Mouse (Mus musculus): ENCODE results near the gene Chadl.
"Not testable (repeated sequence)": the region's sequence is repeated elsewhere in the genome, so short reads cannot be mapped to it uniquely, and the experiment has no call there.

The Chadl gene

DNA sequence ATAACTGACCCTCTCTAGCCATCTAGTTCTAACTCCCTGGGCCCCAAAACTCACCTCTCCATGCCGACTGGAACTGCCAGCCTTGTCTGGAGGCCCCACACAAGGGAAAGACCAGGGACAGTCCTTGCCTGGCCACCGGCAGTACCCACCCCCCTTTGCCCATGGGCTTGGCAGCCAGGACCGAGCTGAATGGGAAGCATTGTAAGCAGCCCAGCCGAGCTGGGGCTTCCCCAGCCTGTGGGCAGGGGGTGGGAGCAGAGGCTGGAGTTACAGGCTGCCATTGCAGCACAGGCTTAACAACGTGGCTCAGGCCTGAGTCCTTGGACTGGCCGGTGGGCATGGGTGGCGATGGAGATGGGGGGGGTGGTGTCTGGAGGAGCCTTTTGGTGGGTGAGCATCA, at the start of gene Chadl:
Gene Chadl, minus strand, starts transcription at position 113 of the 400 bp plus-strand sequence.
- no peak for DNase-seq

GRCm38 (mm10) chr15:81745601-81746114, 48.6 kb upstream of the Chadl start:
- peak; percentile 84 for DNase-seq

DNA sequence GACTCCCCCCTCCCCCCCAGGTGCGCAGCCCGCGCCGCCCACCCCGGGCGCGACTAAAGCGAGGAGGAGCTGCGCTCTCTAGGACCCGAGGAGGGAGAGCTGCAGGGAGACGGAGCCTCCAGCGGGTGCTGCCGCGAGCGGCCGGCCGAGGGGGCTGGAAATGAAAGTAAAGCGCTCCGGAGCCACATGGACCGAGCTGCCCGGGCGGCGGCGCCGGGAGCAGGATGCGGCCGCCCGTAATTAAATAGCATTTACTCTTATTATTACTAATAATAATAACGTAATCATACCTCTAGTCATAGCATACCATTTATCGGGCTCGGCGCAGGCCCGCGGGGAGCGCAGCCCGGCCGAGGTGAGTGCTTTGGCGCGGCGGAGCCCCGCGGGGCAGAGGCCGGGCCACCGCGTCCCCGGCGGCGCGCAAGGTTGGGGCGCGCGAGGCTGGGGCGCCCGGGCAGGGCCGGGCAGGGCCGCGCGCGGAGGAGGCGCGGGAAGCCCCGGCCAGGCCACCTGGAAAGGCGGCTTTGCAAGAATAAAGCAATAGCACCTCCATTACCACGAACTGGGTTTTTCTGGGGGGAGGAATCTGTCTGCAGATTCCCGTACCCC, 48.0 kb upstream of the Chadl start, which contains the start of the genes Zc3h7b and Rangap1:
Gene Zc3h7b, plus strand, starts transcription at position 66 of the 609 bp plus-strand sequence.
Gene Rangap1, minus strand, starts transcription at position 539 of the 609 bp plus-strand sequence.
- peak; percentile 88 for DNase-seq

DNA sequence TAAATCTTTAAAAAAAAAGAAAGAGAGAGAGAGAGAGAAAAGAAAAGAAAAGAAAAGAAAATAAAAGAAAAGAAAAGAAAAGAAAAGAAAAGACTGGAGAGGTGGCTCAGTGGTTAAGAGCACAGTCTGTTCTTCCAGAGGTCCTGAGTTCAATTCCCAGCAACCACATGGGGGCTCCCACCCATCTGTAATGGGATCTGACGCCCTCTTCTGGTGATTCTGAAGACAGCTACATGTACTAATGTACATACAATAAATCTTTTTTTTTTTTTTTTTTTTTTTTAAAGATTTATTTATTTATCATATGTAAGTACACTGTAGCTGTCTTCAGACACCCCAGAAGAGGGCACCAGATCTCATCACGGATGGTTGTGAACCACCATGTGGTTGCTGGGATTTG, 45.3 kb upstream of the Chadl start:
- DNase-seq = not testable (repeated sequence)

GRCm38 (mm10) chr15:81739924-81740323, 42.8 kb upstream of the Chadl start:
- peak; percentile 56 for DNase-seq

GRCm38 (mm10) chr15:81739296-81739695, 42.2 kb upstream of the Chadl start:
- DNase-seq = no peak

GRCm38 (mm10) chr15:81735075-81735474, 38.0 kb upstream of the Chadl start:
- no peak for DNase-seq

- DNase-seq = peak; percentile 98
Observed at GRCm38 (mm10) chr15:81729792-81730635, 32.9 kb upstream of the Chadl start.

GRCm38 (mm10) chr15:81729241-81729791, 32.2 kb upstream of the Chadl start:
- peak; percentile 56 for DNase-seq

- DNase-seq = no peak
Observed at GRCm38 (mm10) chr15:81725965-81726364, 28.9 kb upstream of the Chadl start.

GRCm38 (mm10) chr15:81723653-81724052, 26.6 kb upstream of the Chadl start:
- no peak for DNase-seq

GRCm38 (mm10) chr15:81722361-81722760, 25.3 kb upstream of the Chadl start:
- no peak for DNase-seq

DNA sequence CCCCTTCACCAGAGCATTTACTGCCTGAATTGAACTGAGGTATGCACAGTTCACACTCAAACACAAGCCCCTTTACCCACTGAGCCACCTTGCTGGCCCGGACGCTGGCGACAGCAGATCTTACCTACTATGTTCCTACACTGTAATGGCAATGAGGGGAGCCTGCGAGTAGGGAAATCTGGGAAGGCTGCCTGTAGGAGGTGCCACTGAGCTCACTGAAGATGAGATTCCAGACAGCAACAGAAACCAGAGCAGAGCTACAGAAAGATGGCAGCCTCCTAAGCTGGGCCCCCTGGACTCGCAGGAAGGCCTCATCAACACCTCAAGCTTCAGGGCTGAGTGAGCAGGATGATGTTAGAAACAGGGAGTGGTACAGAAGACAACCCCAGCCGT, 22.0 kb upstream of the Chadl start:
- DNase-seq = no peak

GRCm38 (mm10) chr15:81718336-81719138, 21.4 kb upstream of the Chadl start:
- no peak for DNase-seq

- no peak for DNase-seq
Observed at GRCm38 (mm10) chr15:81713742-81714141, 16.7 kb upstream of the Chadl start.

- DNase-seq = no peak
Observed at GRCm38 (mm10) chr15:81710801-81711200, 13.7 kb upstream of the Chadl start.

- DNase-seq = no peak
Observed at GRCm38 (mm10) chr15:81709686-81710085, 12.6 kb upstream of the Chadl start.

GRCm38 (mm10) chr15:81708991-81709390, 11.9 kb upstream of the Chadl start:
- no peak for DNase-seq

- no peak for DNase-seq
Observed at GRCm38 (mm10) chr15:81703094-81703489, 6.0 kb upstream of the Chadl start.

- DNase-seq = no peak
Observed at GRCm38 (mm10) chr15:81702306-81703093, 5.4 kb upstream of the Chadl start.

GRCm38 (mm10) chr15:81701350-81701749, 4.3 kb upstream of the Chadl start:
- DNase-seq = not testable (repeated sequence)

GRCm38 (mm10) chr15:81700601-81701000, 3.5 kb upstream of the Chadl start:
- DNase-seq = peak; percentile 53
